Mouse (Mus musculus) adrenal gland, adult 8-10 months (tissue): Measurements from ENCODE around the gene Olfr410. TPM values are rescaled to one million over a fixed set of nuclear protein-coding genes. Genes with fewer than 3 reads are reported as not detected.

Experiments
- DNase-seq: peaks from one replicate; pipeline ENCODE4 v3.0.0; 2022
- total RNA-seq, 4 experiments: library from RNA; stranded (reverse); gene quantifications; 2 replicates each; pipeline ENCODE4 v1.2.4; 2022

The Olfr410 gene
- not detected for total RNA-seq

- no peak for DNase-seq
These were observed at the start of gene Olfr410 for GRCm38 (mm10) chr11:74337931-74338330. Gene Olfr410, minus strand, starts transcription at chr11:74338031.

- no peak for DNase-seq
These were observed 49.4 kb upstream of the Olfr410 start for GRCm38 (mm10) chr11:74387203-74387602.

- no peak for DNase-seq
These were observed 47.8 kb upstream of the Olfr410 start for GRCm38 (mm10) chr11:74385674-74386073.

GRCm38 (mm10) chr11:74379166-74379873, 41.5 kb upstream of the Olfr410 start:
- DNase-seq, result no peak

- DNase-seq, result no peak
These were observed 39.0 kb upstream of the Olfr410 start for GRCm38 (mm10) chr11:74376847-74377246.

GRCm38 (mm10) chr11:74371393-74372100, 33.7 kb upstream of the Olfr410 start:
- no peak for DNase-seq

GRCm38 (mm10) chr11:74361769-74362168, 23.9 kb upstream of the Olfr410 start, which contains the start of gene Olfr412:
Gene Olfr412, plus strand, starts transcription at chr11:74362069.
- DNase-seq, result no peak

- no peak for DNase-seq
These were observed 14.7 kb upstream of the Olfr410 start, which contains the start of gene Olfr411 for GRCm38 (mm10) chr11:74352550-74352949. Gene Olfr411, minus strand, starts transcription at chr11:74352650.

- DNase-seq, result no peak
These were observed 9.1 kb downstream of the Olfr410 start for GRCm38 (mm10) chr11:74328781-74329180.

- DNase-seq, result no peak
These were observed 11.8 kb downstream of the Olfr410 start for GRCm38 (mm10) chr11:74326044-74326443.

- DNase-seq, result no peak
These were observed 50.6 kb downstream of the Olfr410 start for GRCm38 (mm10) chr11:74287256-74287655.

GRCm38 (mm10) chr11:74283436-74283835, 54.4 kb downstream of the Olfr410 start, which contains the start of gene Olfr59:
Gene Olfr59, plus strand, starts transcription at chr11:74283736.
- DNase-seq, result no peak

Other genes starting within 250 kb of the Olfr410 start
- gene Olfr401, start 224.3 kb downstream of the Olfr410 start, total RNA-seq, result not detected
- gene Olfr402, start 184.5 kb downstream of the Olfr410 start, total RNA-seq, result not detected
- not detected for gene Olfr403, start 151.8 kb downstream of the Olfr410 start, total RNA-seq
- not detected for gene Olfr43, start 126.7 kb downstream of the Olfr410 start, total RNA-seq
- gene Olfr406, start 78.2 kb downstream of the Olfr410 start, total RNA-seq, result not detected
- gene Olfr59, start 54.3 kb downstream of the Olfr410 start, total RNA-seq, result not detected
- not detected for gene Olfr411, start 14.6 kb upstream of the Olfr410 start, total RNA-seq
- not detected for gene Olfr412, start 24.0 kb upstream of the Olfr410 start, total RNA-seq